Mouse (Mus musculus) lung, embryonic 14.5 days (tissue): ENCODE measurements around the gene Fam217a. TPM values are rescaled to one million over a fixed set of nuclear protein-coding genes. Genes with fewer than 3 reads are reported as not detected.
"Not testable (repeated sequence)": the region's sequence is repeated elsewhere in the genome, so short reads cannot be mapped to it uniquely, and the experiment has no call there.

Experiments
- ATAC-seq: fragments of 200-750 bp; cut with Nextera tagmentation; 2 replicates; pipeline ENCODE4 v1.8.0; 2017; ENCODE audit warnings: mild to moderate bottlenecking, moderate TSS enrichment, moderate library complexity; ENCODE audit not compliant: insufficient read depth
- DNase-seq: peaks from one replicate; pipeline ENCODE4 v3.0.0-alpha.2; 2015
- H3K27ac ChIP-seq: fragments of 300-500 bp; sonication (generic); 2 replicates; pipeline ENCODE4 v1.5.1; 2014; ENCODE audit warnings: low read depth, mild to moderate bottlenecking, moderate library complexity
- H3K27me3 ChIP-seq: fragments of 300-500 bp; sonication (generic); 2 replicates; pipeline ENCODE4 v1.6.1; 2014; ENCODE audit warnings: low read length, control low read depth; ENCODE audit not compliant: insufficient read depth
- H3K36me3 ChIP-seq: fragments of 300-500 bp; sonication (generic); 2 replicates; pipeline ENCODE4 v1.6.1; 2014; ENCODE audit warnings: control low read depth; ENCODE audit not compliant: insufficient read depth
- H3K4me1 ChIP-seq: fragments of 300-500 bp; sonication (generic); 2 replicates; pipeline ENCODE4 v1.6.1; 2014; ENCODE audit warnings: antibody characterized with exemption, control low read depth; ENCODE audit not compliant: insufficient read depth
- H3K4me2 ChIP-seq: fragments of 300-500 bp; sonication (generic); 2 replicates; pipeline ENCODE4 v1.6.1; 2014; ENCODE audit warnings: mild to moderate bottlenecking
- H3K4me3 ChIP-seq: fragments of 300-500 bp; sonication (generic); 2 replicates; pipeline ENCODE4 v1.5.1; 2014; ENCODE audit warnings: low read depth, low read length
- H3K9ac ChIP-seq: fragments of 300-500 bp; sonication (generic); 2 replicates; pipeline ENCODE4 v1.6.1; 2014
- H3K9me3 ChIP-seq: fragments of 300-500 bp; sonication (generic); 2 replicates; pipeline ENCODE4 v1.6.1; 2016; ENCODE audit warnings: low read depth, low read length, control low read depth
- CTCF ChIP-seq: IDR thresholded peaks from 2 replicates; pipeline ENCODE4 v1.5.1; 2016; ENCODE audit warnings: antibody characterized with exemption, low read depth
- WGBS: fragments of 180-500 bp; shearing (Covaris S2); extraction: QIAGEN DNeasy Blood & Tissue Kit; methylation state at CpG from one replicate; pipeline ENCODE4 v1.1.7; 2014; 5-methylcytosine and 5-hydroxymethylcytosine counted together
- polyA plus RNA-seq: library from polyadenylated mRNA; unstranded; fragments of >200 nt; fragmentation: Nextera tagmentation; extraction: Ambion mirVana; gene quantifications from 2 replicates; pipeline ENCODE4 v1.2.1, GENCODE M21; 2014

Fam217a gene
- 2.1 and 2.3 TPM in 2 replicates for polyA plus RNA-seq

DNA sequence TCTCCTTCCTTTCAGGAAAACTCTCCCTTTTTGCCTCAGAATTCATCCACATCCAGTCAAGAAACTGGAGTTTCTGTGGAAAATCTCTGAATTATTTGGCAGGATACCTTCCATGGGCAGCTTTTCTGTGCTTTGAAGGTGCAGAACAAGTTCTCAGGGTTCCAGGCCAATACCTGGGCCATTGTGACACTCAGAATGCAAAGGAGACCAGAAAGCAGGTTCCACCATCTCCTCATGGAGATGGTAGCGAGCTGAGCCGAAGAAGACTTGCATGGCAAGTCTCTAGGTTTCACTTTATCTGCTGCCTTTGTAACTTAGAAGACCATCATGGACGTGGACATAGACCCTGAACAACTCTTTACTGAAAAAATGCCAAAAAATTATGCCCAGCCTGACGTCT is at the start of gene Fam217a, which contains the start of gene 4933417A18Rik:
Gene Fam217a, minus strand, starts transcription at position 101 of the 400 bp plus-strand sequence.
Gene 4933417A18Rik, plus strand, starts transcription at position 200 of the 400 bp plus-strand sequence.
- no peak for TF ChIP-seq CTCF
- no peaks in the 10 kb centered on the region for H3K4me1 ChIP-seq
- 71% methylated on average over 4 of the region's 4 CpGs for whole genome bisulfite sequencing
- H3K4me2 ChIP-seq = no peak within 1 kb of the TSS
- DNase-seq (no peak), ATAC-seq (no peak)
- no peaks in the 10 kb centered on the region for H3K36me3 ChIP-seq
- H3K9ac ChIP-seq = no peak within 1 kb of the TSS
- no peaks in the 10 kb centered on the region for H3K27me3 ChIP-seq
- no peak within 1 kb of the TSS for H3K4me3 ChIP-seq
- H3K27ac ChIP-seq = no peak within 1 kb of the TSS
- H3K9me3 ChIP-seq = no peaks in the 10 kb centered on the region

- Histone ChIP-seq H3K27me3 (no peaks in the 10 kb centered on the region), H3K4me3 (no peak overlapping the region), H3K4me2 (no peak overlapping the region), H3K36me3 (peaks cover 20% of the 10 kb centered on the region), H3K27ac (no peak overlapping the region), H3K4me1 (no peaks in the 10 kb centered on the region), H3K9ac (no peak overlapping the region), H3K9me3 (no peaks in the 10 kb centered on the region)
- 55% methylated on average over 1 of the region's 1 CpGs for WGBS
- DNase-seq = peak; percentile 25
- ATAC-seq = no peak
- TF ChIP-seq CTCF = peak; percentile 29; the same call in 1 of the 2 replicates
These were observed 49.7 kb upstream of the Fam217a start for GRCm38 (mm10) chr13:34973770-34974169.

DNA sequence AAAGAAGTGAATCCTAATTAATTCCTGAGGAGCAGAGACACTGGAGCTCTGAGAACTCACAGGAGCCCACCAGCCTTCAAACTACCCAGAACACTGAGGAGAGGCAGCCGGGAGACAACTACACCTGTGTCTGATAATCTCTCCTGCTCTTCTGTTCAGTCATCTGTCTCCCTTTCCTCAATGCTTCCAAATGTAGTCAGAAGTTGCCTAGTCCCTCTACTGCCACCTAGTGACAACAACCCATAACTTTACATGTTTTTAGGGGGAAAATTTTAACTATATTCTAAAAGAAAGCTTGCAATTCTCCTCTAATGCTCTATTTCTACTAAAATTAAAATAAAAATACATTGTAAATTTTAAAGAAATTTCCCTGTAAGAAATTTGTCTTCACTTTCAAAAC is 49.0 kb upstream of the Fam217a start:
- DNase-seq = peak; percentile 75
- WGBS = 32% methylated on average over 1 of the region's 1 CpGs
- H3K36me3 ChIP-seq = peaks cover 14% of the 10 kb centered on the region
- H3K9ac ChIP-seq = no peak overlapping the region
- no peak for ATAC-seq
- TF ChIP-seq CTCF = peak; percentile 61
- H3K9me3 ChIP-seq = no peaks in the 10 kb centered on the region
- no peak overlapping the region for H3K4me2 ChIP-seq
- H3K27me3 ChIP-seq = no peaks in the 10 kb centered on the region
- no peak overlapping the region for H3K4me3 ChIP-seq
- H3K4me1 ChIP-seq = no peaks in the 10 kb centered on the region
- no peak overlapping the region for H3K27ac ChIP-seq

- H3K4me1 ChIP-seq, H3K27me3 ChIP-seq, H3K27ac ChIP-seq, H3K9me3 ChIP-seq, DNase-seq, H3K4me2 ChIP-seq, ATAC-seq, H3K9ac ChIP-seq, H3K4me3 ChIP-seq, H3K36me3 ChIP-seq: not testable (repeated sequence)
These were observed 48.3 kb upstream of the Fam217a start for GRCm38 (mm10) chr13:34972456-34972855.

- not testable (repeated sequence) for H3K27ac ChIP-seq, H3K4me2 ChIP-seq, H3K36me3 ChIP-seq, H3K9ac ChIP-seq, H3K4me1 ChIP-seq, H3K4me3 ChIP-seq, ATAC-seq, DNase-seq, H3K27me3 ChIP-seq, H3K9me3 ChIP-seq
- 68% methylated on average over 9 of the region's 9 CpGs for WGBS
These were observed 41.5 kb upstream of the Fam217a start for GRCm38 (mm10) chr13:34965647-34966046.

GRCm38 (mm10) chr13:34964866-34965265 is 40.8 kb upstream of the Fam217a start:
- no peaks in the 10 kb centered on the region for H3K36me3 ChIP-seq
- peaks cover 7% of the 10 kb centered on the region; the same call in 1 of the 2 replicates for H3K27me3 ChIP-seq
- ATAC-seq (no peak), DNase-seq (no peak)
- no peak overlapping the region for H3K9ac ChIP-seq
- H3K4me1 ChIP-seq = peaks cover 3% of the 10 kb centered on the region
- no peaks in the 10 kb centered on the region for H3K9me3 ChIP-seq
- H3K4me3 ChIP-seq = peak overlapping the region; percentile 43
- no peak for TF ChIP-seq CTCF
- no peak overlapping the region for H3K27ac ChIP-seq
- peak overlapping the region; percentile 77; the same call in 1 of the 2 replicates for H3K4me2 ChIP-seq
- 19% methylated on average over 5 of the region's 5 CpGs for WGBS

DNA sequence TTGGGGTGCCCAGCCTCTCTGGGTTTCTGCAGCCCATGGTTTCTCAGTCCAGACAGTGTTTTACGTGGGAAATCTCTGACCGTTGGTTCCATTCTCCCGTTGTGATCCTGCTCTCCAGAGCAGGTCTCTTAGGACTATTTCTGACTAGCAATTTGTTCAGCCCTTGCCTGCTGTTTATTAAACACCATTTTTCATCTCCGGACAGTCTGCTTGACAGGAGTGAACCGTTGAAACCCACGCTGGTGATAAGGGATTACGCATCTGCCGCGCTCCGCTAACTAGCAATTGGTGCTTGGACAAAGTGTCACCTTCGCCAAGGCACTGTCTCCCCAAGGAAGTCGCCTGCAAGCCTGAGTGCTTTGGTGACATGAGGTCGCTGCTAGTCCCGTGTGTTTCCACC is 40.3 kb upstream of the Fam217a start:
- no peak overlapping the region for H3K27ac ChIP-seq
- H3K27me3 ChIP-seq = peaks cover 7% of the 10 kb centered on the region; the same call in 1 of the 2 replicates
- H3K36me3 ChIP-seq = no peaks in the 10 kb centered on the region
- no peak overlapping the region for H3K9ac ChIP-seq
- ATAC-seq = no peak
- H3K4me1 ChIP-seq = peaks cover 3% of the 10 kb centered on the region
- peak; percentile 4 for DNase-seq
- H3K9me3 ChIP-seq = no peaks in the 10 kb centered on the region
- H3K4me2 ChIP-seq = peak overlapping the region; percentile 77
- WGBS = 5% methylated on average over 14 of the region's 14 CpGs
- no peak for TF ChIP-seq CTCF
- peak overlapping the region; percentile 43 for H3K4me3 ChIP-seq
